Mouse (Mus musculus) bone marrow, adult 2 months (tissue): ENCODE measurements around the gene Evi5.

Source experiments
- CTCF ChIP-seq: fragments of 200-500 bp; IDR thresholded peaks from 2 replicates; pipeline ENCODE4 v1.5.1; 2011; ENCODE audit warnings: low read length, control low read depth; ENCODE audit not compliant: control insufficient read depth, insufficient read depth
- POLR2A ChIP-seq: fragments of 200-500 bp; IDR thresholded peaks from 2 replicates; pipeline ENCODE4 v1.6.1; 2011; ENCODE audit warnings: low read depth, mild to moderate bottlenecking, control low read depth, low read length, borderline replicate concordance; ENCODE audit not compliant: control insufficient read depth

GRCm38 (mm10) chr5:107703207-107703763 is 171.6 kb downstream of the Evi5 start:
- TF ChIP-seq CTCF = no peak
- TF ChIP-seq POLR2A = no peak
